Mouse (Mus musculus) heart, postnatal 4 days (tissue): ENCODE measurements around the gene Areg. TPM values are rescaled to one million over a fixed set of nuclear protein-coding genes. Genes with fewer than 3 reads are reported as not detected.

Source experiments
- DNase-seq: peaks from one replicate; pipeline ENCODE4 v3.0.0; 2021
- total RNA-seq, 2 experiments: library from RNA; stranded (reverse); gene quantifications; 2 replicates each; pipeline ENCODE4 v1.2.3; 2021

Areg gene
- total RNA-seq, 2 experiments from 2014 or later: 0.36 to 0.60 TPM

DNA sequence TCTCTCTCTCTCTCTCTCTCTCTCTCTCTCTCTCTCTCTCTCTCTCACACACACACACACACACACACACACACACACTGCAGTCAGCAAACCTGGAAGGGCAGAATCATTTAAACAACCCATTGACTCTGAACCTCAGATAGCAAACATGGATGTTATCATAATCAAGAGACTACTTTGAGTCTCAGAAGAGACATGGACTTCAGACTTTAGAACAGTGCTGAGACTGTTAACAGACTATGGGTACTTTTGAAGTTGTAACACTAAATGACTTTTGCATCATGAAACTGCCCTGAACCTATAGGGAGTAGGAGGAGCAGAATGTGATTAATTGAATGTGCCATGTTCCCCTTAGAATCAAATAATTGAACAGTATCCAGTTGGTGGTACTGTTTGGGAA is 37.0 kb downstream of the Areg start:
- no peak for DNase-seq

DNA sequence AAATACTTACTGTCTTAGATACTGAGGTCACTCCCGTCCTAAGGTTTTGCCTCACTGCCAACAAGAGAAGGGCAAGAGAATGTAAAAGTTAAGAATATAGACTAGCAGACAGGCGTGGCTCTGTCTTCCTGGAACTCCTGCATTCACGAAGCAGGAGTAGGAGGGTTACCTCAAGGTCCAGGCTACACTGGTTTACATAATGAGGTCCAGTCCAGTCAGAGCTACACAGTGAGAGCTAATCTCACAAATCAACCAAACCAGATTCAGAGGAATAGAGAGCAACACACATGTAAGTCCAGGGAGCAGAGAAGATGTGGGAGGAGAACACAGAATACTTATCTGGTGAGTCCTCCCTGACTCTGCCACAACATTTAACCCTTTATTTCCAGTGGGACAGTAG is 55.2 kb downstream of the Areg start:
- DNase-seq: no peak

Other genes starting within 250 kb of the Areg start
- under 1 TPM; 0.45 to 0.72 TPM for gene Cxcl1, start 248.4 kb upstream of the Areg start, total RNA-seq
- not detected for gene Cxcl2, start 235.7 kb upstream of the Areg start, total RNA-seq
- gene Mthfd2l, start 208.5 kb upstream of the Areg start, total RNA-seq: 10 to 100 TPM; 17.6 to 19.2 TPM
- gene Epgn, start 112.1 kb upstream of the Areg start, total RNA-seq: under 1 TPM; 0.47 to 0.60 TPM
- gene Ereg, start 65.0 kb upstream of the Areg start, total RNA-seq: under 1 TPM; 0.33 to 0.43 TPM